In the genomic region with DNA sequence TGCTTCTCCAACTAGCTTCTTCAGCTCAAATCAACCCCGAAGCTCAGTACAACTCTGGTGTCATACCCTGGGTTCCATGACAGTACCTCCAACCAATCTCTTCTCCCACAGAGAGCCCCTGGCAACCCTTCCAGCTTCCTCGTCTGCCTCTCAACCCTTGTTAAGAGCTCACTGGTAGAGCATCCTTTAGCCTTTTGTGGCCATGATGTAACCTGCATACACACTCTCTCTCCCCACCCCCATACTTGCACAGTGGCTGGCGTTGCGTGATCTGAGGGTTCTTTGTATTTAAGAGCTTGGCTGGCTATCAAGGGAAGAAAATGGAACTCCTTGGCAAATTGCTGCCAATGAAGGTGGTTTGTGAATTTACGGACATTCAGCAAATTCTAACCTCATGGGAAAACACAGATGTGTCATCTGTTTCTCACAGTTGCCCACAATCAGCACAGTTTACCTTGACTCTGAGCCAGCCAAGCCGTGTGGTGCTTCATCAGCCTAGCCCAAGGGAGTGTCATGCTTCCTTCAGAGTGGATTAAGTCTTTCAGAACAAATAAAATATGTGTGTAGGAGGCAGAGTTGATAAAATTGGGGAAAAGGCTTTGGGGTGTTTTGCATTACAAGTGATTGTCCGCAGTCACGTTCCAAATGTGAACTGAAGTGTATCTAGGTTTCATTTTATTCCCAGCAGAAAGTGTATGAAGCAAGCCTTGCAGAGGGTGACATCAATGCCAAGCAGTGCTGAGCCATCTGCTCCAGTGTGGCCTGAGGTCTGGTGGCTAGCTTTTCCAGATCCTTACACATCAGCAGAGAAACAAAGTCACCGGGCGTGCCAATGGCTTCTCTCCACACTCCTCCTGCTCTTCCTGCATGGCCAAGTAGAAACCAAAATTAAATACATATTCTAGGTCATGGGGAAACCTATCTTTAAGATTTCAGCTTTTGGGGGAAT, we compare ENCODE assay signal across 12 mouse cellular contexts. TPM values are rescaled to one million over a fixed set of nuclear protein-coding genes. Genes with fewer than 3 reads are reported as not detected.
DNase-seq lines count a peak whose midpoint lies in the region; ATAC-seq and TF ChIP-seq lines count a peak whose summit lies in the region.
"Had no signal": no experiment of that assay in that cellular context is flagged by ENCODE, and none has a peak within 500 bp of the region (broad histone marks: within the 10 kb centered on the region; RNA-seq: fewer than 3 reads in every experiment).

No protein-coding gene starts in this region.

- no peaks in the 10 kb centered on the region for H3K27me3 ChIP-seq in embryonic facial prominence, embryonic 14.5 days (replicated peaks; ENCODE audit: control insufficient read depth, insufficient read depth, low read length)
- no peaks in the 10 kb centered on the region for H3K27me3 ChIP-seq in embryonic facial prominence, embryonic 10.5 days (replicated peaks; ENCODE audit: low read depth, poor library complexity, severe bottlenecking)
- H3K27me3 ChIP-seq in midbrain, embryonic 14.5 days (ENCODE audit: control insufficient read depth, insufficient read depth, low read length) = no peaks in the 10 kb centered on the region
- no peaks in the 10 kb centered on the region for H3K27me3 ChIP-seq in midbrain, embryonic 15.5 days (replicated peaks)
- H3K27me3 ChIP-seq in cerebellum, adult 2 months (ENCODE audit: control insufficient read depth, insufficient read depth, low read length) = no peaks in the 10 kb centered on the region
- H3K27me3 ChIP-seq in stomach, embryonic 15.5 days (replicated peaks) = no peaks in the 10 kb centered on the region
- H3K27me3 ChIP-seq: heart, embryonic 12.5 days had no signal

- H3K9ac ChIP-seq in embryonic facial prominence, embryonic 14.5 days (ENCODE audit: low read depth, low read length) = no peak overlapping the region
- no peak overlapping the region for H3K9ac ChIP-seq in midbrain, embryonic 14.5 days (replicated peaks; ENCODE audit: low read length)
- H3K9ac ChIP-seq in midbrain, embryonic 15.5 days = no peak overlapping the region
- H3K9ac ChIP-seq in stomach, embryonic 15.5 days = no peak overlapping the region
- H3K9ac ChIP-seq: heart, embryonic 12.5 days; liver, postnatal 0 days had no signal

- TF ChIP-seq CTCF in cerebellum, adult 2 months (IDR thresholded peaks at IDR 0.05; ENCODE audit: borderline replicate concordance, insufficient read depth, low read depth, low read length) = no peak

- peak; percentile 63; the same call in 1 of the 2 replicates for ATAC-seq in embryonic facial prominence, embryonic 14.5 days (ENCODE audit: low read depth)
- no peak for ATAC-seq in midbrain, embryonic 14.5 days (ENCODE audit: low FRiP score, low TSS enrichment)
- no peak for ATAC-seq in midbrain, embryonic 15.5 days (replicated peaks)
- peak; percentile 50; the same call in 1 of the 2 replicates for ATAC-seq in stomach, embryonic 15.5 days (ENCODE audit: insufficient read depth, low FRiP score, low read depth)
- ATAC-seq: liver, postnatal 0 days had no signal

- H3K36me3 ChIP-seq in embryonic facial prominence, embryonic 14.5 days (ENCODE audit: control insufficient read depth, insufficient read depth, low read length) = no peaks in the 10 kb centered on the region
- no peaks in the 10 kb centered on the region for H3K36me3 ChIP-seq in embryonic facial prominence, embryonic 10.5 days (replicated peaks)
- H3K36me3 ChIP-seq in midbrain, embryonic 14.5 days (ENCODE audit: control insufficient read depth, insufficient read depth, low read length) = no peaks in the 10 kb centered on the region
- no peaks in the 10 kb centered on the region for H3K36me3 ChIP-seq in midbrain, embryonic 15.5 days (replicated peaks)
- H3K36me3 ChIP-seq in stomach, embryonic 15.5 days = no peaks in the 10 kb centered on the region
- H3K36me3 ChIP-seq: heart, embryonic 12.5 days had no signal

- H3K4me2 ChIP-seq in embryonic facial prominence, embryonic 14.5 days (ENCODE audit: low read depth, low read length) = no peak overlapping the region
- no peak overlapping the region for H3K4me2 ChIP-seq in midbrain, embryonic 14.5 days (ENCODE audit: low read length)
- H3K4me2 ChIP-seq in midbrain, embryonic 15.5 days = no peak overlapping the region
- no peak overlapping the region for H3K4me2 ChIP-seq in stomach, embryonic 15.5 days
- H3K4me2 ChIP-seq: heart, embryonic 12.5 days had no signal

- H3K4me1 ChIP-seq in embryonic facial prominence, embryonic 14.5 days (ENCODE audit: control insufficient read depth, insufficient read depth, low read length) = no peaks in the 10 kb centered on the region
- no peaks in the 10 kb centered on the region for H3K4me1 ChIP-seq in embryonic facial prominence, embryonic 10.5 days
- H3K4me1 ChIP-seq in midbrain, embryonic 14.5 days (ENCODE audit: control insufficient read depth, insufficient read depth, low read length) = no peaks in the 10 kb centered on the region
- 0 out of 2 replicates have a peak, but pooled peaks cover 4% of the 10 kb centered on the region for H3K4me1 ChIP-seq in midbrain, embryonic 15.5 days
- H3K4me1 ChIP-seq in cerebellum, adult 2 months (ENCODE audit: control insufficient read depth, insufficient read depth, low read length) = peaks cover 15% of the 10 kb centered on the region
- H3K4me1 ChIP-seq in stomach, embryonic 15.5 days = no peaks in the 10 kb centered on the region
- H3K4me1 ChIP-seq: heart, embryonic 12.5 days had no signal

- H3K27ac ChIP-seq in embryonic facial prominence, embryonic 14.5 days (replicated peaks; ENCODE audit: low read depth, low read length) = no peak overlapping the region
- no peak overlapping the region for H3K27ac ChIP-seq in embryonic facial prominence, embryonic 10.5 days (replicated peaks)
- no peak overlapping the region for H3K27ac ChIP-seq in midbrain, embryonic 14.5 days (replicated peaks; ENCODE audit: low read depth, low read length)
- H3K27ac ChIP-seq in midbrain, embryonic 15.5 days = no peak overlapping the region
- H3K27ac ChIP-seq in cerebellum, adult 2 months (ENCODE audit: insufficient read depth, low read length) = no peak overlapping the region
- no peak overlapping the region for H3K27ac ChIP-seq in stomach, embryonic 15.5 days

- 61% methylated on average over 10 of the region's 10 CpGs for WGBS in embryonic facial prominence, embryonic 14.5 days
- WGBS in embryonic facial prominence, embryonic 10.5 days = 89% methylated on average over 10 of the region's 10 CpGs
- WGBS in midbrain, embryonic 14.5 days = 76% methylated on average over 10 of the region's 10 CpGs
- 79% methylated on average over 10 of the region's 10 CpGs for WGBS in midbrain, embryonic 15.5 days
- WGBS in cerebellum, adult 2 months = 35% methylated on average over 10 of the region's 10 CpGs
- WGBS in stomach, embryonic 15.5 days = 74% methylated on average over 10 of the region's 10 CpGs

- no peak for TF ChIP-seq POLR2A in cerebellum, adult 2 months (IDR thresholded peaks at IDR 0.05; ENCODE audit: borderline replicate concordance, insufficient read depth, low read length)

- H3K4me3 ChIP-seq in embryonic facial prominence, embryonic 14.5 days (ENCODE audit: low read depth, low read length) = no peak overlapping the region
- H3K4me3 ChIP-seq in embryonic facial prominence, embryonic 10.5 days = no peak overlapping the region
- H3K4me3 ChIP-seq in midbrain, embryonic 14.5 days (replicated peaks; ENCODE audit: low read depth, low read length) = no peak overlapping the region
- H3K4me3 ChIP-seq in midbrain, embryonic 15.5 days = no peak overlapping the region
- H3K4me3 ChIP-seq in cerebellum, adult 2 months (replicated peaks; ENCODE audit: insufficient read depth, low read depth, low read length) = no peak overlapping the region
- H3K4me3 ChIP-seq in stomach, embryonic 15.5 days (replicated peaks) = no peak overlapping the region
- H3K4me3 ChIP-seq: heart, embryonic 12.5 days had no signal

- DNase-seq in embryonic facial prominence, embryonic 14.5 days (ENCODE audit: low spot score) = peak; percentile 68
- DNase-seq in embryonic facial prominence, embryonic 10.5 days (ENCODE audit: low spot score) = no peak
- peak; percentile 39 for DNase-seq in midbrain, embryonic 14.5 days
- peak; percentile 38 to 50 for DNase-seq in cerebellum, adult 2 months
- DNase-seq in urinary bladder, postnatal 4 days (ENCODE audit: low spot score in 2 of 2) = no peak
- no peak for DNase-seq in ovary, postnatal 14 days (ENCODE audit: low spot score)
- DNase-seq: liver, postnatal 0 days had no signal

- no peaks in the 10 kb centered on the region for H3K9me3 ChIP-seq in embryonic facial prominence, embryonic 14.5 days (ENCODE audit: control insufficient read depth, low read length)
- H3K9me3 ChIP-seq in embryonic facial prominence, embryonic 10.5 days = no peaks in the 10 kb centered on the region
- H3K9me3 ChIP-seq in midbrain, embryonic 14.5 days (ENCODE audit: control insufficient read depth, low read length) = no peaks in the 10 kb centered on the region
- no peaks in the 10 kb centered on the region for H3K9me3 ChIP-seq in midbrain, embryonic 15.5 days
- H3K9me3 ChIP-seq in stomach, embryonic 15.5 days = no peaks in the 10 kb centered on the region
- H3K9me3 ChIP-seq: heart, embryonic 12.5 days had no signal

RNA-seq across cellular contexts. Expression of a gene that starts 23.8 kb away (rescaled TPM):
- polyA plus RNA-seq in embryonic facial prominence, embryonic 14.5 days (2014; fragmentation: Nextera tagmentation; extraction: Ambion mirVana) = 0.15 and 0.26 TPM in 2 replicates
- polyA plus RNA-seq in embryonic facial prominence, embryonic 10.5 days (2016; fragmentation: Nextera tagmentation; extraction: Ambion mirVana) = not detected in 2 replicates
- polyA plus RNA-seq in midbrain, embryonic 14.5 days (2014; fragmentation: Nextera tagmentation; extraction: Ambion mirVana) = not detected in 2 replicates
- polyA plus RNA-seq in midbrain, embryonic 15.5 days (2015; fragmentation: Nextera tagmentation; extraction: Ambion mirVana) = 0.17 and 0.19 TPM in 2 replicates
- polyA plus RNA-seq in cerebellum, adult 2 months (2012; rRNA removed) = not detected in 2 replicates
- 4.8 and 6.2 TPM in 2 replicates for polyA plus RNA-seq in stomach, embryonic 15.5 days (2015; fragmentation: Nextera tagmentation; extraction: Ambion mirVana)
- polyA plus RNA-seq: embryonic facial prominence, embryonic 11.5 days; heart, embryonic 12.5 days; limb, embryonic 11.5 days had no signal

RNA-seq across cellular contexts. Expression of a gene that starts 42.4 kb away (rescaled TPM):
- 12.2 and 13.9 TPM in 2 replicates for polyA plus RNA-seq in embryonic facial prominence, embryonic 14.5 days (2014; fragmentation: Nextera tagmentation; extraction: Ambion mirVana)
- 11.9 and 12.1 TPM in 2 replicates for polyA plus RNA-seq in embryonic facial prominence, embryonic 10.5 days (2016; fragmentation: Nextera tagmentation; extraction: Ambion mirVana)
- 35.3 and 47.3 TPM in 2 replicates for polyA plus RNA-seq in midbrain, embryonic 14.5 days (2014; fragmentation: Nextera tagmentation; extraction: Ambion mirVana)
- 45.2 and 46.4 TPM in 2 replicates for polyA plus RNA-seq in midbrain, embryonic 15.5 days (2015; fragmentation: Nextera tagmentation; extraction: Ambion mirVana)
- 29.1 and 29.6 TPM in 2 replicates for polyA plus RNA-seq in cerebellum, adult 2 months (2012; rRNA removed)
- polyA plus RNA-seq in stomach, embryonic 15.5 days (2015; fragmentation: Nextera tagmentation; extraction: Ambion mirVana) = 11.9 and 14.7 TPM in 2 replicates

Comparison
In these comparisons a context has a peak if more than half of its experiments do, and no peak if none do; other contexts are left out.
1. DNase-seq: peak in embryonic facial prominence, embryonic 14.5 days (single experiment), midbrain, embryonic 14.5 days (single experiment) and cerebellum, adult 2 months (2 of 2); none in embryonic facial prominence, embryonic 10.5 days (single experiment), urinary bladder, postnatal 4 days (0 of 2) and ovary, postnatal 14 days (single experiment).
2. ATAC-seq: peak in embryonic facial prominence, embryonic 14.5 days (single experiment) and stomach, embryonic 15.5 days (single experiment); none in midbrain, embryonic 14.5 days (single experiment) and midbrain, embryonic 15.5 days (single experiment).